Mouse (Mus musculus) large intestine, adult 2 months (tissue): ENCODE results near the gene Marveld3. TPM values are rescaled to one million over a fixed set of nuclear protein-coding genes. Genes with fewer than 3 reads are reported as not detected.
A peak's percentile ranks its signal among the peaks of the same experiment; 100 is the strongest.

Experiments
- DNase-seq: peaks from one replicate; pipeline ENCODE4 v3.0.0-alpha.2; 2012; ENCODE audit warnings: low read depth, low spot score
- WGBS: fragments of 180-500 bp; shearing (Covaris S2); methylation state at CpG from one replicate; pipeline ENCODE4 v1.1.7; 2018; 5-methylcytosine and 5-hydroxymethylcytosine counted together
- polyA plus RNA-seq: library from polyadenylated mRNA; depleted of rRNA; stranded (reverse); fragments of >200 nt; gene quantifications from 2 replicates; pipeline ENCODE4 v1.2.3, GENCODE M21; 2012; rRNA removed

Marveld3 gene
- polyA plus RNA-seq = 26.9 and 29.0 TPM in 2 replicates

DNA sequence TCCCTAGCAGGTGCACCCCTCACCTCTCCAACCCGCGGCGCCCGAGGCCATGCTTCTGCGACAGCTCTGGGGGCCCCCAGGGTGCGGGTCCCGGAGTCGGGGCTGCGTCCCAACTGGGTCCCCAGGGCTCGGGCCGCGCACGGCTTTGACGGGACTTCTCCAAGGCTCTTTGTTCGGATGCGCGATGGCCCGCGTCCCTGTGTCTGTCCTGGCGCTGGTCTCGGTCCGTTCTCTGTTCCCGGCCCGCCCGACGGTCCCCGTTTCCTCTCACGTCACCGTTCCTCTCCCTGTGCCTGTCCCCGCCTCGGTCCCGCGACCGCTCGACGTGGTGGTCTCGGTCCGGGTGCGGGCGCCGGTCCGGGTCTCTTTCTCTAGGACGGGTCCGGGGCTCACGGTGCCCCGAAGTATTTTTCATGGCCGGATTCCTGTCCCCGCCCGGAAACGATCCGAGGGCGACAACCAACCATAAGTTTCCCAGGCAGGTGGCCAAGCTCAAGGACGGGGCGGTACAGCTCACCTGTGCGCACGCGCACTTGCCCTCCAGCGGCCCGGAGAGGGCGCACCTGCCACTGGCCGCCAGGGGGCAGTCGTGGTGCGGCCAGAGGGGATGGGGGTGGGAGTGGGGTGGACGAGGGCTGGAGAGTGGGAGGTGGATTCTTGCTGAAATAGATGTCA is at the start of gene Marveld3:
Gene Marveld3 (minus strand): TSS at position 511 of the 675 bp plus-strand sequence.
- DNase-seq = no peak
- 2% methylated on average over 64 of the region's 64 CpGs for WGBS

DNA sequence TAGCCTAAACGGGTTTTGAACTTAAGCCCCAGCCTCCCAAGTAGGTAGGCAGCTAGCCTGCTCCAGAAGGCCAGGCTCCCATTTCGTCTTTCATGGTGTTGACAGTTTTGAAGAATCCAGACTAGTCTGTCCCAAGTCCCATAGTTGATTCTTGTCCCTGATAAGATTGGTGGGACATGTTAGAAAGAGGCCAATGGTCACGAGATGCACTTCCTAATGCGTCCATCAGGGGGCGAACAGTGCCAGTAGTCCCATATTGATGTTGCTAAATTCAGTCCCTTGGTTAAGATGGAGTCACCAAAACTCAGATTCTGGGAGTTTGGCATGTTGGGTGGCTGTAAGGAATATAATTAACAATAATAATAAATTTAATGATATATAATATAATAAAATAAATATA is 48.9 kb upstream of the Marveld3 start:
- no peak for DNase-seq
- 30% methylated on average over 5 of the region's 5 CpGs for WGBS

DNA sequence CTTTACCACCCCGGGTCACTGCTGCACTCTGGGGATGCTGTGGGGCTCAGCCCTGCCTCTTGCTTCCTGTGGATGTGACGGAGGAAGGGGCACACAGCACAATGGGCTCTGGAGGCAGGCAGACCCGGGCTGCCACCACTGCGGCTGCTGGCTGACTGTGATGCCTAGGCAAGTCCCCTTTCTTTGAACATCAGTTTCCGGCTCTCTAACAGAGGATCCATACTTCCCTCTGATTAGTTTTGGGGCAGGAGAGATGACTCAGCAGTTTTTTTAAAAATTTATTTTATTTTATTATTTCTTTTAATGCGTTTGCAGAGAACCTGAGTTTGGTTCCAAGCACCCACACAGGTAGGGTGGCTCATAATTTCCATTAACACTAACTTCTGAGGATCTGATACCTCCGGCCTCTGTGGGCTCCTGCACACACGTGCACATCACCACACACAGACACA is 47.0 kb upstream of the Marveld3 start:
- DNase-seq = no peak
- 54% methylated on average over 8 of the region's 8 CpGs for WGBS

DNA sequence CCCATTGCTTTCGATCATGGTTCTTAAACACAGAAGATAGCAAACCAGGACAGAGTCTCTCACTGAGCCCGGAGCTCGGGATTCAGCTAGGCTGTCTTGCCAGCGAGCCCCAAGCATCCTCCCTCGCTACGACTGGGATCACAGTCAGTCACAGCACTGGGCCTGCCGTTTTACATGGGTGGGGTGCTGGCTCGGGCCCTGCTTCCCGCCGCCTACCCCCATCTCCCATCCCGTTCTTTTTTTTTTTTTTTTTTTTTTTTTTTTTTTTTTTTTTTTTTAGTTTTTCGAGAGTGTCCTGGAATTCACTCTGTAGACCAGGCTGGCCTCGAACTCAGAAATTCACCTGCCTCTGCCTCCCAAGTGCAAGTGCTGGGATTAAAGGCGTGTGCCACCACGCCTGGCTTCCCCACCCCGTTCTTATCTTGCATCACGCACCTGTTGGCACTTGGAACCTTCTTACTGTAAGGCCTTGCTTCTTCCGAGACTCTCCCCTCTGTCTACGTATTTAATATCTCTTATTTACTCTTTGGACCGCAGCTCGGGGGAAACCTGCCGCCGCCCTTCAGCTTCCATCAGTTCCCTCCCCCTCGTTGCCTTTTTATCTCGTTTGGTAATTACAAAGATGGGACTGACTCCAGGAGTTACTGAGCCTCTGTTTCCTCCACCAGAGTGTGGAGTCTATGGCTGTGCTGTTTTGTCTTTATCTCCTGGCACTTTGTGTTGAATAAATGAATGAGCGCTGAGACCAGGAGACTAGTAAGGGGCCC is 46.4 kb upstream of the Marveld3 start:
- DNase-seq = no peak
- 59% methylated on average over 26 of the region's 26 CpGs for WGBS

DNA sequence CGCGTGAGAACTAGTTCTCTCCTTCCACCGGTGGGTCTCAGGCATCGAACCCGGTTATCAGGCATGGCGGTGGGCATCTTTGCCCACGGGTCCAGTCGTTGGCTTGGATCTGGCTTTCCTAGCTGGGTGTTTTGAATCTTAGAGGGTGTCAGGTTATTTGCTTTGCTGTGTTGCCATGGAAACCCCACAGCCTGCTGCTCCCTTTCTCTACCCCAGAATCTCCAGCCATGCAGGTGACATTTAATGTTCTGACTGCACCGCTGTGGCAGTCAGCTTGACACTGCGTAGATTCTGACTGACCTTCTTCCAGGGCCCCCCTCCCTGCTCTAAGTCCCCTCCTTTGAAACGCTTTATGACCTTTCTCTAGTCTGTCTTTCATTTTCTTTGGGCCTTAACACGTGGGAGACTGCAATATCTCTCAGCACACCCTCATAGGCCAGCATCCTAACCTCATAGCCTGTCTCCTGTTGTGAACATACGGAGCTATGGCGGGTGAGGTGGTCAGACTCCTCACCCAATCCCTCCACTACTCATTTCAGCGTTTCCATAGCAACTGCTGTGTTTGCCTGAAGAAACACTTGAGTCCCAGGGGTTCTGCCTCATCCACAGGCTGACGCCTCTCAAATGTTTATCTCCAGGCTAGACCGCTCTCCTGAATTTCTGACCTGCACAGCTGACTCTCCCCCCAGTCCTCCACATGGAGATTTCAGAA is 44.5 kb upstream of the Marveld3 start:
- no peak for DNase-seq
- 79% methylated on average over 17 of the region's 17 CpGs for WGBS

DNA sequence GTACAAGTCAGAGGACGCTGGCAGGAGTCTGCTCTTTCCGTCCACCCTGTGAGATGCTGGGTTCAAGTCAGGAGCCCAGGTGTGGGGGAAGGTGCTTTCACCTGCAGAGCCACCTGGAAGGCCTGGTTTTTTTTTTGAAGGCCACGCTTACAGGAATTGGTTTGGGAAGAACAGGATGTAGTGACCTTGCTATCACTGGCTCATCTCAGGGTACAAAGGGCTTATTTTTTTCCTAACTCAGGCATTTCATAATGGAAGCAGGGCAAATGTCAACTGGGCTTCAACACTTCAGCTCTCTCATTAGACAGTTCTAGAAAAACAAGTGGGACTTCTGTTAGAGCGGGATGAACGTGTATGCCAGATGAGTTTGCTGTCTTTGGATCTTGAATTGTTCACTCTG is 42.3 kb upstream of the Marveld3 start:
- 80% methylated on average over 5 of the region's 5 CpGs for WGBS
- no peak for DNase-seq

DNA sequence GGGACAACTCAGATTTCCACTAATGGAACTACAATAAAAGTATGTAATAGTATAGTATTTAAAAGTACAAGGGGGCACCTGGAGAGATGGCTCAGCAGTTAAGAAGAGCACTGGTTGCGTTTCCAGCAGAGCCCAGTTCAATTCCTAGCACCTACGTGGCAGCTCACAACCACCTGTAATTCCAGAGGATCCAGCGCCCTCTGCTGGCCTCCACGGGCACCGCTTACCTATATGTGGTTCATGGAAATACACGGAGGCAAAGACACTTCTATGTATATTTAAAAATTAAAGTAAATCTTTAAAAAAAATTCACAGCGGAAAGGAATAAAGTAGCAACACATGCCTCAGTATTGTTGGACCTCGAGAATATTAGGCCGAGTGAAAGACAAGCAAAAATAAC is 41.0 kb upstream of the Marveld3 start:
- WGBS = 64% methylated on average over 9 of the region's 9 CpGs
- no peak for DNase-seq

DNA sequence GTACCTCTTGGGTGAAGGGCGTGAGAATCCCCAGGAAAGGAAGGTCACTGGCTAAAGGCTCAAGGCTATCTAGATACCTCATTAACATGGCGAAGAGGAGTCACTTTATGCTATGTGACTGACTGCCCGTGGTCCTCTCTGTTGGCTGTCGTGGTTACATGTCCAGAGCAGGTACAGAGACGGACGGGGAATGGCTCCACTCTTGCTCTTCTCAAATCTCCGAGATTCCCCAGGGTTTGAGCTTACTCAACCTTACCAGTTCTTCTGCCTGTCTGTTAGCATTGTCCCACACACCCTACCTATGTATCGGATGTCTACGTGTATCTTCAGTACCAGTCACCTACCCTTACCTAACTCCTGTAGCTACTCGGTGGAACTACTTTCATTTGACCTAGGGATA is 38.0 kb upstream of the Marveld3 start:
- 87% methylated on average over 10 of the region's 10 CpGs for WGBS
- no peak for DNase-seq

DNA sequence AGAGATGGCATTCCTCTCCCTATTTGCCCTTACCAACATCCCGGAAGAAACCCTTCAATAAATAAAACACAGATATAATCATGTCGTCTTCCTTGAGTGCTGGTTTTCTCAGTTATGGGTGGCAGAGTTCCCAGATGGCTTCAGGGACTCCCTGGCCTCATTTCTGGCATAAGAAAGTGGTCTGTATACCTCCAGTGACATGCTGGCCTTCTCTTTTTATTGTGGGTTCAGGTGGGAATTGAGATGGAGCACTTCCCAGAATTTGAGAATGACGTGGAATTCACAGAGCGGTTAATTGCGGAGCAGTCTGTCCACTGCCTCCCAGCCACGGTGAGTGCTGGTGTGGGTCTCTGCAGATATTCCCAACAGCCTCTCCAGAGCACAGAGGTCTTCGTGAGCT is 36.1 kb upstream of the Marveld3 start:
- DNase-seq = no peak
- 73% methylated on average over 7 of the region's 7 CpGs for WGBS

DNA sequence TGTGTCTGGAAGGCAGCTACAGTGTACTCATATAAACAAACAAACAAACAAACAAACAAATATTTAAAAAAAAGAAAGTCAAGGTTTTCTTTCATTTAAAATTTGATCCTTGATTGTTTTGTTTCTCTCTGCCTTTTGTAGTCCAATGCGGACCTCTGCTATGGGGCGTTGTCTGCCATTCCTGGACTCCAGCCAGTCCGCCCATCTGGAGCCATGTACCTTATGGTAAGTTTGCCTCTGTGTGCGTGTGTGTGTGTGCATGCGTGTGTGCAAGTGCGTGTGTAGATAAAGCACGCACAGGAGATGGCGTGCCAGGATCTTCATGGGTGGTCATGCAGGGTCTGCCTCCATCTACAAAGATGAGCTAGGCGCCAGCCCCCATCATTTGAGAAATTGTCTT is 35.4 kb upstream of the Marveld3 start:
- WGBS = 71% methylated on average over 9 of the region's 9 CpGs

DNA sequence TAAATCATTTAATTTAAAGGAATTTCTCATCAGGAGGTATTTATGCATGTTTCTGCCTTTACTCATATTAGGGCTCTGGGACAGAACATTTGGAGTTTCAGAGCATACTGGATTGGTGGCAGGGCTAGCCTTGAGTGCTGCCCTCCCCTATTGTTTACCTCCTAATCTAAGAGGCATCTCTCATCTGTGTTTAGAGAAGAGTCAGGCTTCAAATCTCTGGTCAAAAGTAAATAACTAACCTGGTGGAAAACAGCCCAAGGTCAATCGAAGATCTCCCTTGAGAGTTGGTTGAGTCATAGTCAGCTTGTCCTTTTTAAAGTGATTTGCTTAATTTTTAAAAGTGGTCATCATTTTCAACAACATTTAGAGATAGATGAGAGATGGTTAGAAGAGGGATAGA is 30.9 kb upstream of the Marveld3 start:
- 58% methylated on average over 1 of the region's 1 CpGs for WGBS
- DNase-seq = no peak

More for the DNA sequence above, 35.4 kb upstream of the Marveld3 start:
- no peak for DNase-seq

DNA sequence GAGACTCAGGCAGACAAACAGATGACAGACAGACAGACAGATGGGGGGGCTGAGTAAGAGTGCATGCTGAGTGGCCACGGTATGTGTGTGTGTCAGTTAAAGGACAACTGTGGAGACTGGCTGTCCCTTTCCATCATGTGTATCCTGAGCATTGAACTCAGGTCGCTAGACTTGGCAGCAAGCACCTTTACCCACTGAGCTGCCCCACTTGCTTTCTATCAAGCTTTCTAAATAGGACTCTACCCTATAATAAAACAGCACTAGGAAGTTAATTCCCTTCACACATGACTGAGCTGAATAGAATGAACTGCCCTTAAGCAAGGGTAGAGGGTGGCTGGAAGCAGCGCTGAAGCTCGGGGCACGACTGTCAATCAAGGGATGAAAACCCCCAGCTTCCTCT is 30.2 kb upstream of the Marveld3 start:
- WGBS = 74% methylated on average over 5 of the region's 5 CpGs
- no peak for DNase-seq

DNA sequence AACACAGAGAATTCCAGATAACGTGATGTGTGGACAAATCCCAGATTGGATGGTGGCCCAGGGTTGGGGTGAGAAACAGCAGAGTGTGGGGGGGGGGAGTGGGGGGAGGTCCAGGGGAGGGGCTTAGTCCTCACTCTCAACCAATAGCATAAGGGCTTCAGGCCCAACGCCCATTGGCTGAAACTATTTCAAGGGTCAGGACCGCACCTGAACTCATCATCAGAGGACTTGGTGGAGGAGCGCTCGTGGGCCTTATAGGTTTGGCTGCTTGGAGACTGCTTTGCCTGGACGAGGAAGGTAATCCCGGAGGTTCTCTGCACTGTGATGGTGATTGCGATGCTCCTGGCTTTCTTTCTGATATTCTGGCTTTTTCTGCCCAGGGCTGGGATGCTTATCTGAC is 28.2 kb upstream of the Marveld3 start, which contains the start of gene Tat:
Gene Tat (plus strand): TSS at position 214 of the 400 bp plus-strand sequence.
- 80% methylated on average over 8 of the region's 8 CpGs for WGBS
- DNase-seq = no peak

DNA sequence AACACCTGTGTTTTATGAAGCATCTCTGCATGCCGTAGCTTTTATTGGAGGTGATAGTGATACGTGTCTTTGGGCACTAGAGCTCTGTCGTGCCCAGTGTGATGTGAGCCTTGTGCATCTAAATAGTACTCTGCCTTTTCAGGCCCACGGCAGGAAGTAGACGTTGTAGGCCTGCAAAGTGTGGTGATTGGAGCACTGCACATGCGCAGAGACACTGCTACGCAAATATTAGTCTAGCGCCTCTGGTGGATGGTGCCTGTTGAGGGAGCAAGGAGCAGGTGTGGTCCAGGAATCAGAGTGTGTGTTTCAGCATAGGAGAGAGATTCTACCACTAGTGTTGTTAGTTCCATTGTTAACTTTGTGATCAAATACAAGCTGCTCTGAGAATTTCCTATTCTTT is 27.1 kb upstream of the Marveld3 start:
- no peak for DNase-seq
- 88% methylated on average over 8 of the region's 8 CpGs for WGBS

DNA sequence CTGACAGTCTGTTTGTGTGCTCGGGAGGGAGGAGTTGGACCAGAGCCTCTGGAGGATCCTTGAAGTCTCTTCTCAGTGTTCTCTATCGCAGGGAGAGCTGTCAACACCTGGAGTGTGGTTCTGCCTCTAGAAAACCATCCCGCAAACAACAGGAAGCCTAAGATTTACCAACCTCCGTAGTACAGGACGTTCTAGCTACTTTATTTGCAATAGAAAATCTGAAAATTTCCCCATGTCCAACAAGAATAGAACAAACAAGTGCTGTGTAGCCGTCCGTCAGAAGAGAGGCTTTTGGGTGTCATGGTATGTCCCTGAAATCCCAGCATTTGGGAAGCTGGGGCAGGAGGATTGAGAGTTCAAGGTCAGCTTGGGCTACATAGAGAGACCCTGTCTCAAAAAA is 25.8 kb upstream of the Marveld3 start:
- DNase-seq = peak; percentile 47
- 33% methylated on average over 7 of the region's 7 CpGs for WGBS

DNA sequence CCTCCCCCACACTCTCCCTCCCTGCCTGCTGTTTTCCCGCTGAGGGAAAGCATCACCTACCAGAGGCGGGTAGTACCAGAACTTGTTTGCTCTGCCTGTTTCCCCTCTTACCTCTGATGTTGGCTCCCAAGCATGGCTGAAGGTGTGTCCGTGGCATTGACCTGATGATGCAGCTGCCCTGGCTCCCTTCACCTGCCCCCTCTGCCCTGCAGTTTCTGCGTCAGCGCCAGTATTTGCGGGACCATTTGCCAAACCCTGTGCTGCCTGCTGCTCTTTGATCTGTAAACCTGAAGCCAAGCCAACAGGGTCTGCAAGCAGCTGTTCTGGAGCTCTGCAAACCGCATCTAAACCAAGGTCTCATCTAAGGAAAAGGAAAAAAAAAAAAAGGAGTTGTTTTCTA is 24.4 kb upstream of the Marveld3 start:
- DNase-seq = no peak

DNA sequence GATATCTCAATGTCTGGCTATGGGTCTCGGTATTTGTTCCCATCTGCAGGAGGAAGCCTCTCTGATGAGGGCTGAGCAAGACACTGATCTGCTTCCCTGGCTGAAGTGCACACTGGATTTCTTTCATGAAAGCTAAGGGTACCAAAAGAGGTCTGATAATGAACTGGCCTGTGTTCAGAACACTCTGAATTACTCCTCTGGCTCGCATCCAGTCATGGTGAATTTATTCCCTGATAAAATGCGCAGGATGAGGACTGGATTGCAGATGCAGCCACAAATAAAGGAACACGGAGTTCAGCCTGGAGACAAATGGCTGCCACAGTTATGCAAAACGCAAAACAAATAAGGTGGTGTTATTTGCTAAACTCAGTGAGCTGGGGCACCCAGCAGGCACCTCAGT is 21.9 kb upstream of the Marveld3 start:
- no peak for DNase-seq
- 16% methylated on average over 5 of the region's 5 CpGs for WGBS

More for the DNA sequence above, 24.4 kb upstream of the Marveld3 start:
- 21% methylated on average over 7 of the region's 7 CpGs for WGBS

DNA sequence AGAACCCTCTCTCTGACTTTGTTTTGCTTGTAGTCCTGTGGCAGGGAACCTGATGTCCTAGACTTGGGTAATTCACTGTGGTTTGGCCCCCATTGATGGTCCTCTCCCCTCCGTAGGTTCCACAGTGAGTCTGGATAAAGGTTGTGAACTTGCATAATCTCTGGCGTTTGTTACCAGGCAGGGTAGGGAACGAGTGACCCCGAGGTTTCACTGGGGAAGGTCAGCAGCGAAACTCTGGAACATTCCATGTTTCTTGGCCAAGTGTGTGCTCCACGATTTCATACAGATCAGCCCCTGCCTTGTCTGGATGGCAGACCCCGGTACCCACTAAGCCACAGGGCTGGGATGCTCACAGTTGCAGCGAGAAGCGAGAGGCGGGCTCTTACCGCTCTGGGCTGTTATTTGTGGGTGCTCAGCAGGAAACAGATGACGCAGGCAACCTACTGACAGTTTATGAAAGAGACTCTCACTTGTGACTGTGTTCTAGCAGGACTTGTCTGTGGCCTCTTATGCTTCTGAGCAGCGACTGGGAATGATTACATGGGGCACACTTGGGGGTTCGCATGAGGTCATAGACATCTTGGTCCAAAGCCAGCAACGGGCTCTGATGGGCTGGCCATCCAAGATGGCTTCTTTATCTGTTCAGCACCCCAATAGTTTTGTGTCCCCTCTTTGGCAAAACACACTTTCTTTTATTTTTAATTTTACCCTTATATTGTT is 20.5 kb upstream of the Marveld3 start:
- WGBS = 83% methylated on average over 15 of the region's 15 CpGs
- DNase-seq = no peak

DNA sequence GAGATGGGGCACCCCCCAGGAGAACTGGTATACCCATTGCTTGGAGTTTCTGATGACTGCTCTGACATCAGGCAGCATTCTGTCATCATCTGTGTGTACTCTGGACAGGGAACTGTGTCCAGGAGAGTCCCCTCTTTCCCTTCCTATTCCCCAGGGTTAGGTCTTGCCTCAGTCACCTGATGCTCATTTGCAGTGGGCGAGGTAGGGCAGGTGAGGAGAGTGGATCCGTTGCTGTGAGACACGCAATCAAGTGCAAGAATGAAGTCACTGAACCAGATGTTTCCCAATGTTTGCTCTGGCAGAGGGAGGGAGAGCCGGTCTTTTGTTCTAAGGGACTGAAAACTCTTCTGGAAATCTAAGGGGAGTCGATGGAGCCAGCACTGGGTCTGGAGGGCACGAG is 17.3 kb upstream of the Marveld3 start:
- DNase-seq = no peak
- 25% methylated on average over 6 of the region's 6 CpGs for WGBS

DNA sequence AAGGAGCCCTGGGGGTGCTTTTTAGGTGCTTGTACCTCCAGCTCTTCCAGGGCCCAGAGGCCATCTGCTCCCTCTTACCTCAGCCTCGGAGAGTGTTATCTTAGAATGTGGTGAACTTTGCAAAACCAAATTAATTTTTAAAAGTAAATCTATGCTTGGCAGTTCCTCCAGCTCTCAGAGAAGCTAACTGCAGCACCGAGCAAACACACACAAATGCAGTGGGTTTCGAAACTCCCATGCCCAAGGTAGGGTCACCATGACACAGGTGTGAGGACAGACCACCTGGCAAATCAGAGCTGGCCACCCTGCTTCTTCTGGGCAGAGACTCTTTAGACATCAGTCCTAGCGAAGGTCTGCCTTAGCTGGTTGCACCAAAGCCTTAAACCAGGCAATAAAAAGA is 10.9 kb upstream of the Marveld3 start:
- 84% methylated on average over 4 of the region's 4 CpGs for WGBS
- no peak for DNase-seq
